Mouse (Mus musculus) frontal cortex, postnatal 36 days (tissue): ENCODE results near the gene Ess2.
A peak's percentile ranks its signal among the peaks of the same experiment; 100 is the strongest.
"Not testable (repeated sequence)": the region's sequence is repeated elsewhere in the genome, so short reads cannot be mapped to it uniquely, and the experiment has no call there.

ENCODE experiments used
- DNase-seq, 2 experiments: peaks; one replicate each; pipeline ENCODE4 v3.0.0; 2022; ENCODE audit warnings: low spot score in 2 of 2

Gene Ess2

GRCm38 (mm10) chr16:17911052-17911595 lies at the start of gene Ess2:
TSS of gene Ess2 (minus strand) at chr16:17911348.
- DNase-seq = peak; percentile 91 to 97

GRCm38 (mm10) chr16:17956052-17956638 lies 45.0 kb upstream of the Ess2 start:
- not testable (repeated sequence) for DNase-seq

DNA sequence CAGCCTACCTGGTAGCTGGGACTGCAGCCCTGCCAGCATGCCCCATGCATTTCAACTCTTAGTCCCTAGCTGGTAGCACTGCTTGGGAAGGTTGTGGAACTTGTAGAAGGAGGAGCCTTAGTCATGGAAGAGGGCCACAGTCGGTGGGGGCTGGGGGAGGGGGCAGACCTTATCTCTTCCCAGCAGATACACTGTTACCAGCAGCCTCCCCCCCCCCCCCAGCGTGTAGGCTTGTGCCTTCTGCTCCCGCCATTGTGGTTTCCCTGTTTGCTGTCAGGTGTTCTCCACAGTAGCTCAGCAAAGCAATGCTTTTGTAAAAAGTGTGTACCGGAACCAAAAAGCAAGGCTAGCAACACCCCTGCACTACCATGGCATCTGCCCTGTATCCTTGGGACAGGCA lies 40.5 kb upstream of the Ess2 start:
- DNase-seq = no peak

GRCm38 (mm10) chr16:17950068-17950467 lies 38.9 kb upstream of the Ess2 start:
- no peak for DNase-seq

GRCm38 (mm10) chr16:17949421-17949877 lies 38.3 kb upstream of the Ess2 start:
- no peak for DNase-seq

- DNase-seq = no peak
Observed at GRCm38 (mm10) chr16:17945081-17945831, 34.1 kb upstream of the Ess2 start.

- DNase-seq = no peak
Observed at GRCm38 (mm10) chr16:17943466-17943865, 32.3 kb upstream of the Ess2 start.

DNA sequence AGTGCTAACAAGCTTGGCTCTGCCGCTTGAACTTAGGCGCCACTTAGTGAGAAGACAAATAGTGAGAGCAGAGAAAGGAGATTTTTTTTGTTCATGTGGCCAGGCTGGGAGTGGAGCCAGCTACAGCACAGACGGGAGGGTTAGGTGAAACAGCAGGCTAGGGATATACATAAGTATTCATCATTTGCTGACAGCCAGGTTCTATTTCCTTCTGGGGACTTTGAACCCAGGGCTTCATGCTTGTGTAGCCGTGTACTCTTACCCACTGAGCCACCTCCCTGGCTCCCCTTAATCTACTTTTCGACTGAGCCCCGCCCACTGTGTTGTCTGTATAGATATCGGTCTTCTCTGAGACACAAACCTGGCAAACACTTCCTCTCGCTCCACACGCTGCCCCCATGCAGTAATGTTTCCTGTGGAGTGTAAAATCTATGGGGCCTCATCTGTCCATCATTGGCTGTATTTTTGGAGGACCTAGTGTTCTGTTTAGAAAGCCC lies 28.2 kb upstream of the Ess2 start:
- DNase-seq = no peak

- peak in 1 of 2 experiments; percentile 50 for DNase-seq
Observed at GRCm38 (mm10) chr16:17938821-17939220, 27.7 kb upstream of the Ess2 start.

DNA sequence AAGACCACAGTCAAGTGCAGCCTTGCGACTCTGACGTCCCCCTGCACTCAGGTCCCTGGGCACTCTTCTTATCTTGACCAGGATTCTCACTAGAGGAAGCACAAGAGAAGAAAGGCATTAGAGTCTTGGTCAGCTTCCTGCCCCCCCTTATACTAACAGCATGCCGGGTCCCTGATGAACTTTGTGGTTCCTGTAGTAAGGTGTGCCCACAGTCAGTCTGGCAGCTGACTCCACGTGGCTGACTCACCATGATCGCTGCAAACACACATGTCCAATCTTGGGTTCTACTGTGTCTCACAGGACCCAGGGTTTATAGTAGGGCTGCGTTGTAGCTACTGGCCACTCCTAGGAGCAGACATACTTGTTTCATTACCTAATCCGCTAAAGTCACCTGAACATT lies 27.0 kb upstream of the Ess2 start:
- DNase-seq = no peak

GRCm38 (mm10) chr16:17936776-17937175 lies 25.6 kb upstream of the Ess2 start:
- no peak for DNase-seq

DNA sequence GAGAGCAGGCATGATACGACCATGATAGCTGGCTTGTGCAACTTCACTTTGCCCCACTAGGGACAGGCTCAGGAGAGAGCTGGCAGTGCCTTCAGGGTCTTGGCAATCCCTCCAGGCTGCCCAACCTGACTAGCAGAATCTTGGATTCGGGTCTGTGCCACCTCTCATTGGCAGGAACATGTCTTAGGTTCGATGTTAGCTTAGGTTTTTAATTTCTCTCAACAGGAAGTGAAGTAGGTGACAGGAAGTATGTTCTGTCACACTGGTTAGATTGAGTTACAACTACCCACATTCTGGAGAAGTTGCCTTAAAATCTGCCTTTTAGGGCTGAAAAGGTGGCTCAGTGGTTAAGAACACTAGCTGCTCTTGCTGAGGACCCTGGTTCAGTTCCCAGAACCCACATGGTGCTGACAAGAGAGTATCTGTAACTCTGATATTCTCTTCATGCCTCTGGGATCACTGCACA lies 23.3 kb upstream of the Ess2 start:
- DNase-seq = no peak

DNA sequence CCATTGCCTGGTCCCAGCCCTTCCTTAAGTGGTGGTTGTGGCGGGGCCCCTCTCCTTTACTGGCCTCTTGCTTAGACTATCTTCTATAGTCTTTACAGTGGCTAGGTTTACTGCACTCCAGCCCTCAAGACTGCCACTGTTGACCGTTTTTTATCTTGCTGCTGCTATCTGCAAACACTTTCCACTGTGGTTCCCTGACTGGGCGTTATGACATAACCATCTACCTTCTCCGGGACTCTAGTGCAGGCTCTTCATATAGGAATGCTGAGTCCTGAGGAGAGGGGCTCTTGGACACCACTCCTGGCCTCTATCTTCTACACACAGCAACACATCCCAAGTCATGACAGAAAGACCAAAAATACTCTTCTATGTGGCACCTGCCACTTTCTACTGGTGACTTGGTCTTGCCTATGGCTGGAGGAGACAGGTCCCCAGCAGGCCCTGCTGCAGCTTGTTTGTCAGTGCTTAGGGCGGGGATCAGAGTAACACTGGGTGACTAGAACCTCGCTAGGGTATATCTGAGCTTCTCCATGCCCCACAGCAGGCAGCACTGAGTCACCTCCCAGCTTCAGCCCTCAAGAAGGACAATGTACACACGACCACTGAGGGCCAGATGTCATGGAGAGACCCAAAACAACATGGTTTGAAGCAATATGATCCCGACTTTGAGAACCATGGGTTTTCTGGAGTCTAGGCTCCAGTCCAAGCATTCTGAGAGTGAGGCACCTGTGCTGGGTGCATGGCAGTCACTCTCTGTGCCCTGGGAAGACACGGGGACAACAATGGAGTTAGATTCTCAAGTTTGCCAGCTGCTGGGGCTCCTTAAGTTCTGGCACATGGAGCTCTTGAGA lies 22.7 kb upstream of the Ess2 start:
- DNase-seq = no peak

DNA sequence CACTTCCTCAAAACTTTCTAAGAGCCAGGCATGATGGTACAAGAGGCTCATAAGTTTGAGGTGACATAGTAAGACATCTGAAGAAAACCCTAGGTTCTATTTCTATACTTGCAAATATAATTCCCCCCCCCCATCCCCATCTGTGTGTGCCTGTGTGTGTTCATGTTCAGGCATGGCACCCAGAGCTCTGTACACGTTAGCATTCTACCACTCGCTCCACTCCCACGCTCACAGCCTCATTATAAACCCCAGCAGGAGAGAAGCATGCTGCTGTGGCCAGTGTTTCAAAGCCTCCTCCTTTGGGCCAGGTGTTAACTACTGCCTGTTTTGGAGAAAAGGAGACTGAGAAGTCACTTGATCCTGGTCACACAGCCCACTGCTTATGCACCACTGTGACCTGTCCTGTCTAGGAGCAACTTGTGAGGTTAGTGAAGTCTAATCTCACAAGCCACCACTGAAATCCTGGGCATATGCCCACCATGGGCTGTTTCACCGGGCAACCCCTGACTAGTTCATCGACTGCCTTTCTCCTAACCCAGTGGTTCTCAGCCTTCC lies 20.8 kb upstream of the Ess2 start:
- no peak for DNase-seq

GRCm38 (mm10) chr16:17929631-17930030 lies 18.5 kb upstream of the Ess2 start:
- no peak for DNase-seq

- no peak for DNase-seq
Observed at GRCm38 (mm10) chr16:17929211-17929610, 18.1 kb upstream of the Ess2 start.

DNA sequence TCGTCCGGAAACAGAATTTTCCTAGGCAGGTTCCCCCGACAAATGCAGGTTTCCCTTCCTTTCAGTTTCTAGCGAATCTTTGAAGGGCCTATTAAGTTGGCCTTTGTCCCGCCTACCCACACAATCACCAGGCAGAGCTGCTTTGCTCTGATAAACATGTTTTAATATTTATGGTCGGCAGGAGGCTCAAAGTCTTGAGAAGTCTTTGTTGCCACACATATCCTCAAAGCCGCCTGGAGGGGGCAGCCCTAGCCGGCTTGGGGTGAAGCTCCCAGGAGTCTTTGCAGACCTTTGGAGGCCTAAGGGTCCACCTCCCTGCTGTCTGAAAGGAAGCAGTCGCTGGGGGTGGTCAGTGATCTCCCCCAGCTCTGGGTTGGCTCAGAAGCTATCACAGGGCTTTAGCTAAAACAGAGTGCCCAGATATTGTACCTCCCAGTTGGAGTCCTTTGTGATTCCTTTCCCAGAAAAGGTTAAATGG lies 17.5 kb upstream of the Ess2 start:
- peak in 1 of 2 experiments; percentile 59 for DNase-seq

- peak; percentile 82 to 86 for DNase-seq
Observed at GRCm38 (mm10) chr16:17928087-17928580, 17.0 kb upstream of the Ess2 start, which contains the start of gene Slc25a1. TSS of gene Slc25a1 (minus strand) at chr16:17928219.

DNA sequence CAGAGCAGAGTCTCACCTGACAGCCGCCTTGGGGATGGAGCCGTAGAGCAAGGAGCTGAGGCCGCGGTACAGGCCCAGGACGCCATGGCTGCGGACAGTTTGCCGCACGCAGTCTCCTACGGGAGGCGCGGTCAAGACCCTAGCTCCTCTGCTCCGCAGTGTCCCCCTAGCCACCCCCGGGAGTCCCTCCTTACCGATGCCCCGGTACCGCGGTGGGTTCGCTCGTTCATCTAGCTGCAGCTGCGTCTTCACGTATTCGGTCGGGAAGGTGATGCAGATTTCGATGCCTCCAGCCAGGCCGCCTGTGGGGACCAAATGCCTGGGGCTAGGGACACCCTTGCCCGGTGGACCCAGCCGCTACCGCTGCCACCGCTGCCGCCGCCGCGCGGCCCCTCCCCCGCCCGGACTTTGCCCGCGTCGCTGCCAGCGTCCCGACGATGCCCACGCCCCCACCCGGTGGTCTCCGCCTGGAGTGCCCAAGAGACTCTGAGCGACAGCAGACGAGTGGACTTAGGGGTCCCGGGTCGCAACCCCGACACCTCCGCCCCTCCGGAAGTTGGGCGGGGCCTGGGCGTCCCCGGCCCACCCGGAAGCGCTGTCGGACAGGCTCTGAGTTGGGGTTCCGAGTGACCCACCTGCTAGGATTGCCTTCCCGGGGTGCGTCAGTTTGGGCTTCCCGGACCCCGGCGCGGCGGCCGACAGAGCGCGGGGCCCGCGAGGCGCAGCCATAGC lies 16.4 kb upstream of the Ess2 start:
- peak; percentile 37 to 38 for DNase-seq

GRCm38 (mm10) chr16:17922163-17922538 lies 11.0 kb upstream of the Ess2 start:
- DNase-seq = no peak
